Mouse (Mus musculus): Measurements from ENCODE around the gene Gpr142. TPM values are rescaled to one million over a fixed set of nuclear protein-coding genes. Genes with fewer than 3 reads are reported as not detected.

Gpr142 gene
- total RNA-seq, 2 experiments from 2014 or later, result not detected

Other genes with a start within 250 kb of the Gpr142 start
- 100 to 1,000 TPM; 765 to 799 TPM for gene Rpl38, start 130.4 kb upstream of the Gpr142 start, total RNA-seq (2021)
- gene Ttyh2, start 123.5 kb upstream of the Gpr142 start, total RNA-seq (2021), result 10 to 100 TPM; 18.6 to 21.4 TPM
- 1 to 10 TPM in 1 of 2 experiments, under 1 TPM in 1; 0.62 to 1.4 TPM for gene Dnaic2, start 71.5 kb upstream of the Gpr142 start, total RNA-seq (2021)
- gene Kif19a, start 33.5 kb upstream of the Gpr142 start, total RNA-seq (2021), result 1 to 10 TPM; 4.8 to 5.3 TPM
- 10 to 100 TPM; 35.6 to 39.8 TPM for gene Btbd17, start 3.0 kb upstream of the Gpr142 start, total RNA-seq (2021)
- gene Gprc5c, start 52.2 kb downstream of the Gpr142 start, total RNA-seq (2021), result 1 to 10 TPM; 4.2 to 6.4 TPM
- gene Cd300a, start 91.1 kb downstream of the Gpr142 start, total RNA-seq (2021), result under 1 TPM; 0.37 to 0.55 TPM
- gene Cd300lb, start 135.5 kb downstream of the Gpr142 start, total RNA-seq (2021), result not detected
- not detected for gene Cd300c, start 170.2 kb downstream of the Gpr142 start, total RNA-seq (2021)
- not detected for gene Cd300ld, start 191.0 kb downstream of the Gpr142 start, total RNA-seq (2021)
- gene Cd300c2, start 203.0 kb downstream of the Gpr142 start, total RNA-seq (2021), result 1 to 10 TPM; 2.8 to 3.0 TPM
- gene Cd300ld2, start 217.3 kb downstream of the Gpr142 start, total RNA-seq (2021), result not detected
- gene Cd300ld4, start 228.1 kb downstream of the Gpr142 start, total RNA-seq (2021), result under 1 TPM in 1 of 2 experiments, not detected in 1; 0.55 TPM
- under 1 TPM; 0.55 to 0.60 TPM for gene Cd300ld5, start 238.8 kb downstream of the Gpr142 start, total RNA-seq (2021)
- under 1 TPM in 1 of 2 experiments, not detected in 1; 0.60 TPM for gene Cd300ld3, start 249.5 kb downstream of the Gpr142 start, total RNA-seq (2021)